Mouse (Mus musculus) adrenal gland, postnatal 14 days (tissue): Measurements from ENCODE around the gene Iqce. TPM values are rescaled to one million over a fixed set of nuclear protein-coding genes. Genes with fewer than 3 reads are reported as not detected.
"Not testable (repeated sequence)": the region's sequence is repeated elsewhere in the genome, so short reads cannot be mapped to it uniquely, and the experiment has no call there.

ENCODE experiments used
- DNase-seq: peaks from one replicate; pipeline ENCODE4 v3.0.0; 2021; ENCODE audit warnings: mixed read lengths
- total RNA-seq: library from RNA; stranded (reverse); gene quantifications from 2 replicates; pipeline ENCODE4 v1.2.3, GENCODE M21; 2021

Iqce gene
- total RNA-seq, 1 experiment from 2014 or later: 19.0 TPM

- DNase-seq: no peak
Observed at GRCm38 (mm10) chr5:140705501-140706171, 3.5 kb upstream of the Iqce start.

- peak; percentile 100 for DNase-seq
Observed at GRCm38 (mm10) chr5:140704378-140705251, 2.4 kb upstream of the Iqce start, which contains the start of gene Brat1. Brat1 (plus strand) TSS chr5:140705011.

GRCm38 (mm10) chr5:140703480-140704377, 1.6 kb upstream of the Iqce start:
- no peak for DNase-seq

- no peak for DNase-seq
Observed at GRCm38 (mm10) chr5:140702618-140703175, 519 bp upstream of the Iqce start.

- no peak for DNase-seq
Observed at GRCm38 (mm10) chr5:140701661-140702060, 517 bp downstream of the Iqce start.

- no peak for DNase-seq
Observed at GRCm38 (mm10) chr5:140699776-140700175, 2.4 kb downstream of the Iqce start.

- DNase-seq: no peak
Observed at GRCm38 (mm10) chr5:140695987-140696386, 6.2 kb downstream of the Iqce start.

GRCm38 (mm10) chr5:140688434-140688833, 13.7 kb downstream of the Iqce start:
- DNase-seq: no peak

GRCm38 (mm10) chr5:140684343-140685148, 17.6 kb downstream of the Iqce start:
- peak; percentile 63 for DNase-seq

GRCm38 (mm10) chr5:140682113-140682512, 20.1 kb downstream of the Iqce start:
- DNase-seq: no peak

GRCm38 (mm10) chr5:140680950-140681349, 21.2 kb downstream of the Iqce start:
- no peak for DNase-seq

GRCm38 (mm10) chr5:140680051-140680450, 22.1 kb downstream of the Iqce start:
- peak; percentile 59 for DNase-seq

GRCm38 (mm10) chr5:140677137-140677536, 25.0 kb downstream of the Iqce start:
- DNase-seq: no peak

- DNase-seq: no peak
Observed at GRCm38 (mm10) chr5:140675640-140676039, 26.5 kb downstream of the Iqce start.

GRCm38 (mm10) chr5:140675079-140675478, 27.1 kb downstream of the Iqce start:
- peak; percentile 35 for DNase-seq

GRCm38 (mm10) chr5:140674036-140674435, 28.1 kb downstream of the Iqce start:
- no peak for DNase-seq

- DNase-seq: not testable (repeated sequence)
Observed at GRCm38 (mm10) chr5:140672603-140673002, 29.6 kb downstream of the Iqce start.

GRCm38 (mm10) chr5:140672115-140672514, 30.1 kb downstream of the Iqce start:
- no peak for DNase-seq

- DNase-seq: peak; percentile 84
Observed at GRCm38 (mm10) chr5:140663621-140664180, 38.5 kb downstream of the Iqce start.

- DNase-seq: peak; percentile 59
Observed at GRCm38 (mm10) chr5:140662741-140663592, 39.2 kb downstream of the Iqce start.
